Mouse (Mus musculus): ENCODE data around the gene Cdkal1. TPM values are rescaled to one million over a fixed set of nuclear protein-coding genes. Genes with fewer than 3 reads are reported as not detected.

Cdkal1 gene
- polyA plus RNA-seq, 1 experiment from 2014 or later, result 15.1 TPM

DNA sequence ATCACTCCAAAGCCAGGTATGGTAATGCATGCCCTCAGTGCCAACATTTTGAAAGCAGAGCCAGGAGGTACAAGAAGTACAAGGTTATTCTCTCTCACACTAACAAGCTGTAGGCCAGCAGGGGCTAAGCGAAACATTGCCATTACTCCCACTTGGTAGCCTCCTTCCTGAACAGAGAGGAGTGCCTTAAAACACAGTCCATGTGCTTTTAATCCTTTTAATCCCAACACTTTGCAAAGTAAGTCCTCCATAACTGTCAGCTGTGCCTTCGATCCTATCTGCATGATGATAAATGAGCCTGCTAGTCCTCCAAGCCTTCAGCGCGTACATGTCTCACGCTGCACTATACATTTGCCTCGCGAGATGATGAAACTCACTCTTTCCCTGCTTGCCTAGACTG is 234.6 kb downstream of the Cdkal1 start:
- ATAC-seq (no peak), DNase-seq (ENCODE audit: low read depth, low spot score) (no peak)
- TF ChIP-seq CTCF (IDR thresholded peaks at IDR 0.05), result no peak
- no peaks in the 10 kb centered on the region for H3K27me3 ChIP-seq
- in situ Hi-C loops (cut with MboI; ENCODE audit: low pct_unique_long_range_greater_than_20kb), result loop anchor here (25.0 kb wide), 1 partner anchor 1334 kb away; no protein-coding TSS in a partner anchor
- ChIA-PET POLR2A (no interaction called here), CTCF (interaction anchor here (1.6 kb wide), 1 partner anchor 9 kb away, joined by 5 read pairs; no protein-coding TSS in a partner anchor)

DNA sequence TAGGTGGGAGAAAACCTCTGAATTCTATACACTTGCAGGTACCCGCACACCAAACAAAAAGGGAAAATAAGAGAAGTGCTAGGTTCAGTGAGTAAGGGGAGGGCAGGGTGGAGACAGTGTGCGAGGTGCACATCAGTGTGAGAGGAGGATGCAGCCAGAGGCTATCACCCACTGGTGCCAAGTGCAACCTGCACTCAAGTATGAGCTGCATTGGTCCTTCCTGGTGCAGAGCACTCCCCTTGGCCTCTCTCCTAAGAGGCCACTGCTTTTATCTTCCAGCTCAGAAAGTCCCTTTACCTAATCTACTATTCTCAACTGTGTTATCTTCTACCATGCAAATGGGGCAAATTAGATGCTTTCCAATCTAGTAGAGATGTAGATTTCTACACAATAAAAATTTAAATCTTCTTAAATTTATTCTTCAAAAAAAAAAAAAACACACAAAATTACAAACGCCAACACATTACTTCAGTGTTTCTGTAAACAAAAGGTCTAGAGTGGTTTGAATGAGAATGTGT is 238.8 kb downstream of the Cdkal1 start:
- in situ Hi-C loops (cut with MboI; ENCODE audit: low pct_unique_long_range_greater_than_20kb), result loop anchor here (25.0 kb wide), 1 partner anchor 1329 kb away; no protein-coding TSS in a partner anchor
- no peak for ATAC-seq
- ChIA-PET CTCF (no interaction called here), POLR2A (no interaction called here)
- no peak for DNase-seq (ENCODE audit: low read depth, low spot score)
- no peak for TF ChIP-seq CTCF (IDR thresholded peaks at IDR 0.05)
- H3K27me3 ChIP-seq, result no peaks in the 10 kb centered on the region

DNA sequence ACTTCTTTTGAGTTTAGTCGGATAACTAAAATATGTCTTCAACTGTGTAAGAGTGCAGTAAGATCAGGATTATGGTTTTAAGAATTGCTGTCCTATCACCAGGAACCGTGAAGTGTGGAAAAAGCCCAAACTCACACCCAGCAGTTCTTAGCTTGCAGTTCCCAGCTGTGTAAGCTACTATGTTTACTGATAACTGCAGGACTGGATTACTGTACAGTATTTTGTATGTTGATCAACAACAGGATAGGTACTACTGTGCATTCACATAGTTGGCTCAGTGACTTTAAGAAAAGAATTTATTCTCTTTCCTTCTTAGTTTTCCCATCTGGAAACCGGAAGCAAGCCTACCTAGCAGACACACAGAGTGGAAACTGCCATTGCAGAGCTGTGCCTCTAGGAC is 239.5 kb downstream of the Cdkal1 start:
- in situ Hi-C loops (cut with MboI; ENCODE audit: low pct_unique_long_range_greater_than_20kb), result loop anchor here (25.0 kb wide), 1 partner anchor 1329 kb away; no protein-coding TSS in a partner anchor
- DNase-seq (ENCODE audit: low read depth, low spot score), result no peak
- H3K27me3 ChIP-seq, result no peaks in the 10 kb centered on the region
- ChIA-PET CTCF (no interaction called here), POLR2A (no interaction called here)
- TF ChIP-seq CTCF (IDR thresholded peaks at IDR 0.05), result no peak
- ATAC-seq, result no peak

DNA sequence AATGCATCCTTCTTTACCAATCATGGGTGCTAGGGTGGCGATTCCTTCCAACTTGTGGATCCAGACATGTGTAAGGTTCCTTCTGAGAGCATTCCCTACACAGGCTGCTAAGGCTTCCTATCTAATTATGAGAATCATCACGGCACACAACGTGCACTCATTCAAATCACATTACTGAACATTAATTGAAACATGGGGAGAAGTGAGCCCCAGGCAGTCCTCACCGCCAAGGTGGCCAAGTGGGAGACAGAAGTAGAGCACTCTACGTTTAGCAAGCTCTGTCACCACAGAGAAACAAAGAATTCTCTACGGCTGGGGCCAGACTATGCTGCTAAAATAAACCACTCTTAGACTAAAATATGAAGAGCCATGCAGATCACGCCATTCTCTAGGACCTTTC is 240.4 kb downstream of the Cdkal1 start:
- no peak for TF ChIP-seq CTCF (IDR thresholded peaks at IDR 0.05)
- ATAC-seq, result no peak
- in situ Hi-C loops (cut with MboI; ENCODE audit: low pct_unique_long_range_greater_than_20kb), result loop anchor here (25.0 kb wide), 1 partner anchor 1328 kb away; no protein-coding TSS in a partner anchor
- DNase-seq (ENCODE audit: low read depth, low spot score), result no peak
- CTCF ChIA-PET, result interaction anchor here (3.5 kb wide), 1 partner anchor 9 kb away, joined by 13 read pairs; no protein-coding TSS in a partner anchor
- POLR2A ChIA-PET, result no interaction called here
- no peaks in the 10 kb centered on the region for H3K27me3 ChIP-seq

DNA sequence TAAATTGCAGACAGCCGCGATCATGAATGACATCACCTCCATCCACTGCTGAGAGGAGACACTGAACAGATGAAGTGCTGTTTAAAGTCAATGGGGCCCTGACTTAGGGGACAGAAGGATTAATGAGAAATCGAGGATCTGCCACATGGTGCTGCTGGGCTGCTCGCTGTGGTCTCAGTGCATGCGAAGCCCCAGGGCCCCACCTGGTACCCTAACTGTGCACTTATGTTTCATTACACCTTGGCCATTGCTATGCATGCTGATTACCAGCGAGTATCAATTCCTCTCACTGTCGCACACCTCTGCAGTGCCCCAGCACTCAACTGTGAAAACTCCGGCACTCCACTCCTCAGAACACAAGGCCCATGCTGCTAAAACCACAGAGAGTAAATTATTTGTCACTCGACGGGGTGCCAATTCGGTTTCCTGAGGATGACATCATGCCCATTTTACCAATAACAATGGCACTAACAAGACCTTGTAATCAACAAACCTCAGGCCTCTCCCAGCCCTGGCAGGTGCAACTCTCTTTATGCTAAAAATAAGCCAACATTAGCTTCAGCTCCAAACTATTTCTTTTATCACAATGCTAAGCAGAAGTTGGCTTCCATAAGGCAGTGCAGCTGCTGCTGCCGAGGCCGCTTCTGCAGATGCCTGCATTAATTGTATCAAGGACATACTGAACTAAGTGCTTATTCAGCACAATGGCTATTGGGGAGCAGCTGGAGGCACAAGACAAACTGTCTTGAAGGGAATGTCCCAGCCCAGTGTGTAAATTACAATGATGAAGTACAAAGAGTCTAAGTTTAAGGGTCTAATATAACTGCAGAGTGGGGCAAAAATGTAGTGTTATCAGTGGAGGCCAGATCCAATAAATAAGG is 245.2 kb downstream of the Cdkal1 start:
- POLR2A ChIA-PET, result no interaction called here

DNA sequence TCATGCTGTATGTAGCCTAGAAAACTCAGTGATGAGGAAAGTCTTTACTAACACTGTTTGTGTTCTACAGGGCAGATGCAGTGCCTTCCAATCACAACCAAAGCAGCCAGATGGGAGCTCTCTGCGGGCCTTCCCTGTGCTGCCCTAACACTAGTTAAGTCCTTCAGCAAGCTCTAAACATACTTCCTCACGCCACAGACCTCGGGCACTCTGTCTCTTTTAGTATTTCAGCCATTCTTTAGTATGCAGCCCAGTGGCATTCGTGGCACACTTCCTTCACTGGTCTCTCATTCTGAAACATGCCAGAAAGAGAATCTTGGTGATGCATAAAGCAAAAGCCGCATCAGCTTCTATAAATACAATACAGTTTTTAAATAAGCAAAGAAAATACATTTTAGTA is 246.0 kb downstream of the Cdkal1 start:
- TF ChIP-seq CTCF (IDR thresholded peaks at IDR 0.05), result no peak
- ATAC-seq, result no peak
- in situ Hi-C loops (cut with MboI; ENCODE audit: low pct_unique_long_range_greater_than_20kb), result loop anchor here (5.0 to 25.0 kb wide), 3 partner anchors 228 to 1322 kb away; no protein-coding TSS in a partner anchor
- ChIA-PET CTCF (interaction anchor here (1.0 kb wide), 1 partner anchor 14 kb away, joined by 3 read pairs; no protein-coding TSS in a partner anchor), POLR2A (no interaction called here)
- DNase-seq (ENCODE audit: low read depth, low spot score), result no peak
- H3K27me3 ChIP-seq, result no peaks in the 10 kb centered on the region

More for the DNA sequence above, 245.2 kb downstream of the Cdkal1 start:
- no peak for TF ChIP-seq CTCF (IDR thresholded peaks at IDR 0.05)
- no peak for ATAC-seq
- DNase-seq (ENCODE audit: low read depth, low spot score), result no peak
- H3K27me3 ChIP-seq, result no peaks in the 10 kb centered on the region
- CTCF ChIA-PET, result interaction anchor here (1.0 to 2.2 kb wide), 2 partner anchors 10 to 13 kb away, joined by 3 to 5 read pairs; no protein-coding TSS in a partner anchor
- in situ Hi-C loops (cut with MboI; ENCODE audit: low pct_unique_long_range_greater_than_20kb), result loop anchor here (25.0 kb wide), 1 partner anchor 1323 kb away; no protein-coding TSS in a partner anchor

DNA sequence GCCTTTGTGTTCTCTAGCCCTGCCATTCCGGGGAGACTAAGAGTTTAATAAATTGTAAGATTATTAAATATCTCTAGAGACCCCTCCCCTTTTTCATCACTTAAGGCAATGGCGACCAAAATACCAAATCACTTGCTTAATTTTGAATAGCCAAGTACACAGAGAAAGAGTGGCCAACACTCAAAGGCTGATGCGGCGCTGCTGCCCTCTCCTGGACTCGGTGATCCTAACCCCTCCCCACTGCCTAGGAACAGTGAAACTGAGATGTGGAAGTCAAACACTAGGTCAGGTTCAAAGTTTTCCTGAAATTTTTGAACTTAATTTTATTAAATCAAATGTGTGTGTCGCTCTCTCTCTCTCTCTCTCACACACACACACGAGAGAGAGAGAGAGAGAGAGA is 251.2 kb downstream of the Cdkal1 start:
- POLR2A ChIA-PET, result interaction anchor here (0.7 kb wide), 1 partner anchor 906 kb away, joined by 3 read pairs; no protein-coding TSS in a partner anchor
- DNase-seq (ENCODE audit: low read depth, low spot score) (no peak), ATAC-seq (no peak)
- TF ChIP-seq CTCF (IDR thresholded peaks at IDR 0.05), result peak; percentile 89
- CTCF ChIA-PET, result interaction anchor here (0.7 to 1.2 kb wide), 2 partner anchors 644 to 647 kb away, joined by 3 to 5 read pairs; no protein-coding TSS in a partner anchor
- no peaks in the 10 kb centered on the region for H3K27me3 ChIP-seq
- in situ Hi-C loops (cut with MboI; ENCODE audit: low pct_unique_long_range_greater_than_20kb), result loop anchor here (5.0 to 25.0 kb wide), 2 partner anchors 647 to 1317 kb away; no protein-coding TSS in a partner anchor

DNA sequence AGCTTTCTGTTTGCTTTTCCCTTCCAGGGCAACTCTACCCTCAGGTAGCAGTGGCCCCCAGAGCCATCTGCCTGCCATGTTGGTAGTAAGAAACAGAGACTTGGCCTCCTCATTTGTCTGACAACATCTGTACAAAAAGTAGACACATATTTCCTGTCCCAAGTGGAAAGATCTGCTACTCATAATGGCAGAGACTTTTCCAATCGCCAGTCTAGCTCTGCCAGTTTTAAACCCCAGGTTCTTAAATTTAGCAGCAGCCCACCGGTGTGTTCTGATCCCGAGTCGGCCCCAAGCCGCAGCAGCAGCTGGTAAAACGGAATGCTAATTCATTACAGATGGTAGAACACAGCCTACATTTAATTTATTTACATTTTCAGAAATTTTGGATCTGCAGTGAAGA is 251.9 kb downstream of the Cdkal1 start:
- in situ Hi-C loops (cut with MboI; ENCODE audit: low pct_unique_long_range_greater_than_20kb), result loop anchor here (5.0 to 25.0 kb wide), 2 partner anchors 646 to 1316 kb away; no protein-coding TSS in a partner anchor
- CTCF ChIA-PET, result interaction anchor here (3.3 kb wide), 1 partner anchor 645 kb away, joined by 14 read pairs; no protein-coding TSS in a partner anchor
- ATAC-seq (no peak), DNase-seq (ENCODE audit: low read depth, low spot score) (no peak)
- no peak for TF ChIP-seq CTCF (IDR thresholded peaks at IDR 0.05)
- no peaks in the 10 kb centered on the region for H3K27me3 ChIP-seq
- POLR2A ChIA-PET, result interaction anchor here (0.7 kb wide), 1 partner anchor 906 kb away, joined by 3 read pairs; no protein-coding TSS in a partner anchor

DNA sequence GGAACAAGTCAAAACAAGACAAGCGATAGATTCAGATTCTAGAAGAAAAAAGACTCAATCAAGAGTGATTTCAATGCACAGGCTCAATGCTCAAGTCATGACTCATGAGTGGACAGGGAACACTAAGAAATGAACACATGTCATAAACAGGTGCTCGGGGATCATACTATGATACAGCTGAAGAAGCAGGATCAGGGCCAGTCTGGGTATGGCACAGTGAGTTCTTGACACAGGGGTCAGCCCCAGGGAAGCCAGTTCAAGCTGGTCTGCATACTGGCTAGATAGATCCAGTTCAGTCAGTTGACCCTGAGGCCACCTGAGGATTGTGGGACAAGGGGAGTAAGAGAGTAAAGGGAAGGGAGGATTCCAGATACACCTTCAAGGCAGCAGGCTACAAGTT is 254.4 kb downstream of the Cdkal1 start:
- CTCF ChIA-PET, result interaction anchor here (0.6 to 3.3 kb wide), 4 partner anchors 26 to 643 kb away, joined by 3 to 14 read pairs (median 3); no protein-coding TSS in a partner anchor
- POLR2A ChIA-PET, result no interaction called here
- TF ChIP-seq CTCF (IDR thresholded peaks at IDR 0.05), result no peak
- no peaks in the 10 kb centered on the region for H3K27me3 ChIP-seq
- in situ Hi-C loops (cut with MboI; ENCODE audit: low pct_unique_long_range_greater_than_20kb), result loop anchor here (5.0 to 25.0 kb wide), 2 partner anchors 644 to 1314 kb away; no protein-coding TSS in a partner anchor
- DNase-seq (ENCODE audit: low read depth, low spot score) (peak; percentile 38), ATAC-seq (no peak)

DNA sequence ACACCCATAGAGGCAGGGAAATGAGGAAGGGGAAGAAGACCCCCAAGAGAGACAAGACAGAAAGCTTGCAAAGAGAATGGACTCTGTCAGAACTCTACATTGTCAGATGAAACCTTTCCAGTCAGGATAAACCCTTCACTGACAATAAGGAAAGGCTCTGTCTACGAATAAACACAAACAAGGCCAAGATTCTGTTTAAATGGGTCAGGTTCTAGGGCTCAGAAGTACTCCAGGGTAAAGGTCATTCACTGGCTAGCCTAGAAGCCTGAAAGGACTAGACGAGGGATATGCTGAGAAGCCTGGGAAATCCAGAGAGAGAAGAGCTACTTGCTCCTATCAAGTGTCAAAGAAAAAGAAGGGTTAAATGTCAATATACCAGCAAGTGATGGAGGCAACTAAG is 255.8 kb downstream of the Cdkal1 start:
- no peaks in the 10 kb centered on the region for H3K27me3 ChIP-seq
- no peak for TF ChIP-seq CTCF (IDR thresholded peaks at IDR 0.05)
- in situ Hi-C loops (cut with MboI; ENCODE audit: low pct_unique_long_range_greater_than_20kb), result loop anchor here (5.0 to 25.0 kb wide), 2 partner anchors 642 to 1312 kb away; no protein-coding TSS in a partner anchor
- CTCF ChIA-PET, result no interaction called here
- no peak for ATAC-seq
- no peak for DNase-seq (ENCODE audit: low read depth, low spot score)
- POLR2A ChIA-PET, result interaction anchor here (1.2 kb wide), 1 partner anchor 641 kb away, joined by 3 read pairs; no protein-coding TSS in a partner anchor
